Mouse (Mus musculus) left cerebral cortex, adult 11 months (tissue): Measurements from ENCODE around the gene Cnbd2.

Source experiments
- DNase-seq: peaks from one replicate; pipeline ENCODE4 v3.0.0; 2022; ENCODE audit warnings: low spot score

Cnbd2 gene

GRCm38 (mm10) chr2:156311841-156312291 is 233 bp upstream of the Cnbd2 start:
- DNase-seq, result no peak

GRCm38 (mm10) chr2:156313153-156313552 is 1.1 kb downstream of the Cnbd2 start:
- no peak for DNase-seq

GRCm38 (mm10) chr2:156314811-156315210 is 2.7 kb downstream of the Cnbd2 start:
- no peak for DNase-seq

- no peak for DNase-seq
Observed at GRCm38 (mm10) chr2:156318491-156318890, 6.4 kb downstream of the Cnbd2 start.

- no peak for DNase-seq
Observed at GRCm38 (mm10) chr2:156321538-156321937, 9.4 kb downstream of the Cnbd2 start.

- peak; percentile 37 for DNase-seq
Observed at GRCm38 (mm10) chr2:156324116-156324588, 12.1 kb downstream of the Cnbd2 start.

GRCm38 (mm10) chr2:156324681-156325080 is 12.6 kb downstream of the Cnbd2 start:
- DNase-seq, result no peak

GRCm38 (mm10) chr2:156330681-156331080 is 18.6 kb downstream of the Cnbd2 start:
- no peak for DNase-seq

- DNase-seq, result no peak
Observed at GRCm38 (mm10) chr2:156331446-156331965, 19.4 kb downstream of the Cnbd2 start.

GRCm38 (mm10) chr2:156340078-156340477 is 28.0 kb downstream of the Cnbd2 start:
- no peak for DNase-seq

GRCm38 (mm10) chr2:156344775-156345532 is 32.9 kb downstream of the Cnbd2 start:
- DNase-seq, result no peak

- no peak for DNase-seq
Observed at GRCm38 (mm10) chr2:156348812-156349211, 36.7 kb downstream of the Cnbd2 start.

GRCm38 (mm10) chr2:156349286-156349848 is 37.3 kb downstream of the Cnbd2 start:
- no peak for DNase-seq

GRCm38 (mm10) chr2:156351243-156351642 is 39.1 kb downstream of the Cnbd2 start:
- no peak for DNase-seq

- no peak for DNase-seq
Observed at GRCm38 (mm10) chr2:156352413-156353165, 40.5 kb downstream of the Cnbd2 start.

- no peak for DNase-seq
Observed at GRCm38 (mm10) chr2:156353265-156353692, 41.2 kb downstream of the Cnbd2 start.

GRCm38 (mm10) chr2:156356031-156356430 is 43.9 kb downstream of the Cnbd2 start:
- DNase-seq, result no peak

GRCm38 (mm10) chr2:156368465-156368864 is 56.4 kb downstream of the Cnbd2 start:
- DNase-seq, result no peak

GRCm38 (mm10) chr2:156370896-156371295 is 58.8 kb downstream of the Cnbd2 start:
- DNase-seq, result no peak

GRCm38 (mm10) chr2:156376956-156377355 is 64.9 kb downstream of the Cnbd2 start:
- no peak for DNase-seq

GRCm38 (mm10) chr2:156379929-156380328 is 67.8 kb downstream of the Cnbd2 start:
- DNase-seq, result no peak

- DNase-seq, result no peak
Observed at GRCm38 (mm10) chr2:156381350-156381749, 69.3 kb downstream of the Cnbd2 start.
